Mouse (Mus musculus): ENCODE measurements around the gene Dock1. TPM values are rescaled to one million over a fixed set of nuclear protein-coding genes. Genes with fewer than 3 reads are reported as not detected.

Gene Dock1
- total RNA-seq, 4 experiments from 2014 or later: 4.6 to 5.8 (median 5.1) TPM

DNA sequence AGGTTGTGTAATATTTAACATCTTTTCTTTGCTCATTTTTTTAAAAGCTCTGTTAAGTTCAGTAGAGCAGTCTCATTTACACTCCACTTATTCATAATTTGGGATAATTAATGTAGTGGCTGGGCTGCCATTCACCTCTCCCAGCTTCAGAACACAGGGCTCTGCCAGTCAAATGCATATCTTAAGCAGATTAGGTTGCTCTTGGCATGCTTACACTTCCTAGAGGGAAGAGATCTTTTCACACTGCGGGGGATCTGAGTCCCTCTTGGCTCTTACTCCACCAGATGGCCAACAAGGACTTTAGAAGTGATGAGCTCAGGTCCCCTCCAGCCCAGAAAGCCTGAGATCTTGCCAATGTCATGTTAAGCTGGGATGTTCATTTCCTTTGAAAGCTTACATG is 150.8 kb downstream of the Dock1 start:
- DNase-seq (ENCODE audit: low spot score in 2 of 2): no peak

DNA sequence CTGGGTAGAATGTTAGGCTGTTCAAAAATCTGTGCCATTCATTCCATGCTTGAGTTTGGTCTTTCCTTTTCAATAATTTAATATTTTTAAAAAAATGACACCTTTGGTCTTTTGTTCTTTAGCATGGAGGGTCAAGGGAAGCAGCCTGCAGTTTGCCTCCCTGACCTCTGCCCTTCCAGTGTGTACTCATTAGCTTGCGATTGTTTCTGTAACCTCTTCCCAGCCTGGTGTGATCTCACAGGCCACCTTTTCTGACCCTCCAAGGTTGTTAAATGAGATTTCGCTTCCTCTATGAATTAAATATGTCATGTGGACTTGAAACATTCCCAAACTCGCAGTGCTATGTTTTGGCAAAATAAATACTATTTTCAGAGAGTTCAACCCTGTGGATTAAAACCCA is 151.6 kb downstream of the Dock1 start:
- DNase-seq (ENCODE audit: low spot score in 2 of 2): no peak

GRCm38 (mm10) chr7:134823891-134824290 is 153.4 kb downstream of the Dock1 start:
- DNase-seq (ENCODE audit: low spot score in 2 of 2): no peak

GRCm38 (mm10) chr7:134840066-134840465 is 169.6 kb downstream of the Dock1 start:
- no peak for DNase-seq (ENCODE audit: low spot score in 2 of 2)

GRCm38 (mm10) chr7:134842751-134843150 is 172.3 kb downstream of the Dock1 start:
- DNase-seq (ENCODE audit: low spot score in 2 of 2): no peak

DNA sequence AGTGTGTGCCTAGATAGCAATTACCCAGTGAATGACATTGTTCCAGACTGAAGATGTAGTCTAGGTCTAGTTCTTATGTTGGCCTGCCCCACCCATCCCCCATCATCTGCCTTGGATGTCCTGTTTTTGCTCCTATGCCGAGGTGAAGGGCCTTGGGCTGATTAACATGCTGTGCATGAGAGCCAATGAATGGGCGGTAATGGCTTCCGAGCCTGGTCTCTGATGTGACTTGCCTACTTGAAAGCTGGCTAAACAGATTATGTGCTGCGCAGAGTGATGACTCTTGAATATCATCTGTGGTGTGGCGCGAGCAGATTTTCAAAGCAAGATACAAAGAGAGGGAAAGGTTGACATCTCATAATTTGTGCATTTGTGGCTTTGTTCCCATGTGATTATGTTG is 191.5 kb downstream of the Dock1 start:
- no peak for DNase-seq (ENCODE audit: low spot score in 2 of 2)

DNA sequence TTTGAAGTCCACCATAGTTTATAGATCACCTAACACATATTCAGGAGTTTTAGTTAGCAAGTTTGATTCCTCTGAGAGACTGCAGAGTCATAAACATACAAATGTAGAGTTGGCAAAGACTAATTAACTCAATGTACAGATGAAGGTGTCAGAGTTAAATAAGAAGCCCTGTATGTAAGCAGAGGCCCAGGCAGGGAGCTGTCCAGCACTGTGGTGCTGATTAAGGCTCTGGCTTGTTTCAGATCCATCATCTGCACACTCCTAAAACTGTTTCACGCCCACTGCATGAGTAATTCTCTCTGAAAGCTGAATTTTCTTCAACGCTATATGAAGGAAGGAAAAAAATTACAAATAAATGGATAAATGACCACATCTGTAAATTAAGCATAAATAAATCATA is 193.7 kb downstream of the Dock1 start:
- DNase-seq (ENCODE audit: low spot score in 2 of 2): no peak

- no peak for DNase-seq (ENCODE audit: low spot score in 2 of 2)
Observed at GRCm38 (mm10) chr7:134872511-134872910, 202.1 kb downstream of the Dock1 start.

DNA sequence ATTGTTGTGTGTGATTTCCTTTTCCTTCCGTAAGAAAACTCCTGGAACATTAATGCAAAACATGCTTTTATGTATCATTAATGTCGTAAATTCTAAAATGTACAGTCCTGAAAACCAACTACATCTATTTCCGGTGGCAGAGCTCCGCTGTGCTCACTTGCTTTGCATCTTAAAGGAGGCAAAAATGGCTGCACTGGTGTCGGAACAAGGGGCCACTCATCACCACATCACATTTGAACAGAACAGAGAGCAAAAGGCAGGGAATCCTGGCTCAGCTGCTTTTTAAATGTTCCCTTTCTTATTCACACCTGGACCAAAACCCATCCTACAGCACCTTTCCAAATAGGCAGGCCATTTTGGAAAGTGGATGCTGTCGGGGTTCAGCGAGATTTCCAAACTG is 202.5 kb downstream of the Dock1 start:
- DNase-seq (ENCODE audit: low spot score in 2 of 2): no peak

GRCm38 (mm10) chr7:134878985-134879384 is 208.5 kb downstream of the Dock1 start:
- no peak for DNase-seq (ENCODE audit: low spot score in 2 of 2)

GRCm38 (mm10) chr7:134880431-134880830 is 210.0 kb downstream of the Dock1 start:
- no peak for DNase-seq (ENCODE audit: low spot score in 2 of 2)

GRCm38 (mm10) chr7:134883516-134883915 is 213.1 kb downstream of the Dock1 start:
- DNase-seq (ENCODE audit: low spot score in 2 of 2): no peak

GRCm38 (mm10) chr7:134892449-134892871 is 222.0 kb downstream of the Dock1 start:
- no peak for DNase-seq (ENCODE audit: low spot score in 2 of 2)

- no peak for DNase-seq (ENCODE audit: low spot score in 2 of 2)
Observed at GRCm38 (mm10) chr7:134892972-134893371, 222.5 kb downstream of the Dock1 start.

GRCm38 (mm10) chr7:134894604-134895003 is 224.2 kb downstream of the Dock1 start:
- DNase-seq (ENCODE audit: low spot score in 2 of 2): no peak

- DNase-seq (ENCODE audit: low spot score in 2 of 2): no peak
Observed at GRCm38 (mm10) chr7:134899462-134899861, 229.0 kb downstream of the Dock1 start.

DNA sequence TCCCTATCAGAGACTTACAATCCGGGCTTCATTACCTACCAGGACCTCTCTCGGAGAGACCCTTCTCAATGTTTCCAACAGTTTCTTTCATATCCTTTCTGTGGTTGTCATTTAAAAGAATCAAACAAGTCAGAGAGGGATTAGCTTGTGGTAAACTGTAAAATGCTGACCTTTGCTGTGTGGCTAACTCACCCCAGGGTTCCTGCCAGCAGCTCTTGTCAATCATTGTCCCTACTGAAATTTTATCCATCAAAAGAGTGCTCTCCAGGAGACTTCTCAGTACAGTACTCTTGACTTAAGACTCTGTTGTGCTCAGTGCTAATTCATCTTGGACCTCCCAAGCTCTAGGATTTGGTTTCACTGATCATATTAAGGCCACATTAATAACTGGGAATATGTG is 231.5 kb downstream of the Dock1 start:
- no peak for DNase-seq (ENCODE audit: low spot score in 2 of 2)

DNA sequence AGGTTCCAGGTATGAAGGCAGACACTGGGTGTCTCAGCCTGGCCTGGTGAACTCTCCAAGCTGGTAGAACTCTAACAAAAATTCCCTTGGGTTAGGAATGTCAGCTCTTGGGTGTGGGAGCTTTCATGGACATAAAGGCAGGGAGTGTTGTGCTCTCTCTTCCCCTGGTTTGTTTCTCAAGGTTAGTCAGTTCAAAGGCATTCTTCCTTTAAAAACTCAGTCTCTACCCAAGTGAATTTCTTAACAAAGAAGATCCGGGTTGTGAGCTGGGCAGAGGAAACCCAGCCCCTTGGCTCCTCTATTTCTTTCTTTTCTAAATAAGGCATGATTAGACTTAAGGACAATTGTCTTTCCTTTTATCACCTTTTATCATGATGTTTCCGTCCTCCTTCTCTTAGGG is 261.4 kb downstream of the Dock1 start:
- no peak for DNase-seq (ENCODE audit: low spot score in 2 of 2)

DNA sequence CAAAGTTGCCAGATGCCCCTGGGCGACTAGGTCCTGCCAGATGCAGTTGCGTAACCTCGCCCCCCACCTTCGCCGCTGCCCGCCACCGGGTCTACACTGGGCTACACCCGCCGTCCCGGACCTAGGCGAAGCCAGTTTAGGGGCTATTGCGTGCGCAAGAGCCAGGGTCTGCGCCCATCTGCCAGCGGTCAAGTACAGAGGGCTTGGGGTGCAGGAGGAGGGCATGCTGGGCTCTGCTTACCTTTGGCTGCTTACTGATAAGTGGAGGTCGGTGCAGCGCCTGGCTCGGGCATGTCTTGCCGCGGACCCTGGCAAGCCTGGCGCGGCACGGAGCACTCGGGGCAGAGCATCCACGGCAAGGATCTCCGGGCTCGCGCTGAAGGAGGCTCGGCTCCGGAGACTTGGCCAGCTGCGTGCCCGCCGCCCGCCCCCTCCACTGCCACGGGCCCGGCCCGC is 267.0 kb downstream of the Dock1 start:
- no peak for DNase-seq (ENCODE audit: low spot score in 2 of 2)

DNA sequence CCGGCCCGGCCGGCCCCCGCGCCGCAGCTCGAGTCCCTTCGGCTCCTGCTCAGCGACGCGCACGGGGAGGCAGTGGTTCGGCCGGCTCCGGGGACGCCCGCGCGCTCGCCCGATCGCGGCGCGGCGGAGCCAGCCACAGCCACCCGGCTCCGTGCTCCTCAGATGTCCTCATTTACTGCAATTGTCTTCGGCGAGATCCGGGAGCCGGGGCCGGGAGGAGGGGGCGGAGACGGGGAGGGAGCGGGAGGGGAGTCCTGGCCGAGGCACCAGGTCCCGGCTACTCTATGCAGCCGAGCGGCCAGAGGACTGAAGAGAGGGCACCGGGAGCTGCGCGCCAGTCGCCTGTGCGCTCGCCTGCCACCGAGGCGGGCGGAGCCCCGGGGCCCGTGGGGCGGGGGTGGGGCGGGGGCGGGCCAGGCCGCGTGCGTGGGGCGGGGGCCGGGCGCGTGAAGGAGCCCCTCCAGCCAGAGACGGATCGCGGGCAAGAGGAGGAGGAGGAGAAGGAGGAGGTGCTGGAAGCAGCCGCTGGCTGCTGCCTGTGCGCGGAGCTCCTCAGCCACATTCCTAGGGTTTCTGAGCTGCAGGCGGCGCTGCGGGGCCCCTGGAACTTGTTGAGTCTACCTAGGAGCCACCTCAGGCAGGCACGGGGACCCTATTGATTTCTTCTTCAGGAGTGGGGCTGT is 267.6 kb downstream of the Dock1 start, which contains the start of gene Fam196a:
Fam196a (minus strand) TSS at position 504 of the 683 bp plus-strand sequence.
- DNase-seq (ENCODE audit: low spot score in 2 of 2): no peak

GRCm38 (mm10) chr7:134941891-134942290 is 271.4 kb downstream of the Dock1 start:
- no peak for DNase-seq (ENCODE audit: low spot score in 2 of 2)

GRCm38 (mm10) chr7:134943063-134943462 is 272.6 kb downstream of the Dock1 start:
- DNase-seq (ENCODE audit: low spot score in 2 of 2): no peak

- no peak for DNase-seq (ENCODE audit: low spot score in 2 of 2)
Observed at GRCm38 (mm10) chr7:134943701-134944100, 273.2 kb downstream of the Dock1 start.
